Mouse (Mus musculus) R1 (cell line): Measurements from ENCODE around the gene Fam187a.

Experiments
- DNase-seq: peaks from one replicate; pipeline ENCODE4 v3.0.0-alpha.2; 2018; ENCODE audit warnings: low read depth, low spot score

The Fam187a gene

GRCm38 (mm10) chr11:102894716-102895115 is 9.7 kb downstream of the Fam187a start:
- DNase-seq, result no peak

- DNase-seq, result no peak
Observed at GRCm38 (mm10) chr11:102895779-102896178, 10.8 kb downstream of the Fam187a start.

- DNase-seq, result no peak
Observed at GRCm38 (mm10) chr11:102896641-102897040, 11.7 kb downstream of the Fam187a start.

GRCm38 (mm10) chr11:102898408-102898807 is 13.4 kb downstream of the Fam187a start:
- no peak for DNase-seq

DNA sequence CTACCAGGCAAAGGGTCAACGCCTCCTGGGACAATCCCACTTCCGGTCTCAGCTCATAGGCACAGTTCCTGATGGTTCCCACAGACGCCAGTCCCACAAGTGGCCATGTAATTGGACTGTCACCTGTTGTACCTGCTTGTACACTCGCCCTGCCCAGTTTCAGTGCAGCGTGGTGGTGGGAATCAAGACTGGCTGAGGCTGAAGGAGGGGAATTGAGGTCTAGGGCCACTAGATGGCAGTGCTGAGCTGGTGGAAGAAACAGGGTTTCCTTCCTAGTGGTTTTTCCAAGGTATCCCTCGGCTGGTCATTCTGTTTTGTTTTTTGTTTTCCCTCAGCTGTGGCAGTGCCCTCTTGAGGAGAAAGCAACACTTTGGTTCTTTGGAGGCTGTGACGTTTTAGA is 15.8 kb downstream of the Fam187a start, which contains the start of gene Gfap:
Gene Gfap (minus strand): TSS at position 150 of the 400 bp plus-strand sequence.
- peak; percentile 87 for DNase-seq

GRCm38 (mm10) chr11:102901199-102901598 is 16.2 kb downstream of the Fam187a start:
- DNase-seq, result no peak

DNA sequence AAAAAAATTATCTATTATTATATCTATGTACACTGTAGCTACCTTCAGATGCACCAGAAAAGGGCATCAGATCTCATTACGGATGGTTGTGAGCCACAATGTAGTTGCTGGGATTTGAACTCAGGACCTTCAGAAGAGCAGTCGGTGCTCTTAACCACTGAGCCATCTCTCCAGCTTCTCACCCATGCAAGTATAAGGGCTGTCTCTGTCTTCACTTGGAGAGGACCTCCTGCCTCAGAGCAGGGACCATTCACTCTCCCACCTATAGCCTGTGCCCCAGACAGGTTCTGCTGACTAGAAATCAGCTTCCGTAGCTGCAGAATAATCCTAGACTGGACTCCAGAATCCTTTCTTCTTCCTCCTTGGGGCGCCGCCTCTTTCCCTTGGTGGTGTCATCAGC is 17.1 kb downstream of the Fam187a start:
- no peak for DNase-seq

- no peak for DNase-seq
Observed at GRCm38 (mm10) chr11:102903654-102904053, 18.7 kb downstream of the Fam187a start.

DNA sequence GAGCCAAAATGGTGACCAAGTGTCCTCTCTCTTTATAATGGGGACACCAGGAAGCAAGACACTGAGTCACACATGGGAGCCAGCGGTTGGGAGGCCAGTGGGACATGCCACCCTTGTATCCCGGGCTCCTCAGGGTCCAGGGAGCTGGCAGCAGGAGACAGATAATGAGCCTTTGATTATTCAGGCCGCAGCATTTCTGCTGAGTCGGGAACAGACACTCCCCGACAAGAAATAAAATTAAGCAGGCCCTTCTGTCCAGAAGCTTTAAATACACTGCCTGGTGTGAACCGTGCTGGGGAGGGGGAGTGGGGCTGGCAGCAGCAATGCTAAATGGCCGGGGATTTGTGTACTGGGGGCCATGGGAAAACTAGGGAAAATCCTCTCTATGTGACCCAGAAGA is 26.4 kb downstream of the Fam187a start:
- DNase-seq, result no peak

GRCm38 (mm10) chr11:102915380-102915779 is 30.4 kb downstream of the Fam187a start:
- no peak for DNase-seq

DNA sequence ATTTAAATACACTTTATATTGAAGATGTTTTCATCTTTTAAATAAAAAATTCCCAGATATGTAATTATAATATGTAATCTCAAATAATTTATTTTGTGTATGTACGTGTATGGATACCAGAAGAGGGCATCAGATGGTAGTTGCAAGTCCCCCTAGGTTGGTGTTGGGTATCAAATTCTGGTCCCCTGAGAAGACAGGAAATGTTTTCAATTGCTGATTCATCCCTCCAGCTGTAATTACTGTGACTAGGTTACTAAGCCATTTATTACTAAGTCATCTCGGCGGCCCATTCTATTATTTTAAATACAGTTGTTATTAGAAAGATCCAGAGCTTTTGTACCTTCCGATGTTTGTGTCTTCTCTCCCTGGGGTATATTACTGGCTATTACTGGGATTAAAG is 33.1 kb downstream of the Fam187a start:
- DNase-seq, result no peak

DNA sequence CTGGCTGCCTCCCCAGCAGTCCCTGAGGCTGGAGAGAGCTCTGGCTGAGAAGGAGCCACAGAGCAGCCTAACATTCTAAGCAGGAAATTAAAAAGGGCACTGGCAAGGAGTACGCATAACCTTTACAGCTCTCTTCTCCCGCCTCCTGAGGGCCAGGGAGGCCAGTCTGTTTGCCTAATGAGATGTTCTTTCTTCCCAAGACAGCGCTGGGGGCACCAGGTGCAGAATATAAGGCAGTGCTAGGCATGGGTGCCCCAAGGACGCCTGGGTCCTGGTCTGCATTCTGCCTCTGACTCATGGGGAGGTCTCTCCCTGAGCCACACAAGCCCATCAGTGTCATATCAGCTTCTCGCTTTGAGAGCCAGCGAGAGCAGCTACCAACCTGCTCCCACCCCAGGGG is 36.5 kb downstream of the Fam187a start:
- DNase-seq, result no peak

GRCm38 (mm10) chr11:102924557-102925350 is 39.8 kb downstream of the Fam187a start, which contains the start of gene Kif18b:
Kif18b (minus strand) TSS chr11:102925124.
- peak; percentile 99 for DNase-seq

DNA sequence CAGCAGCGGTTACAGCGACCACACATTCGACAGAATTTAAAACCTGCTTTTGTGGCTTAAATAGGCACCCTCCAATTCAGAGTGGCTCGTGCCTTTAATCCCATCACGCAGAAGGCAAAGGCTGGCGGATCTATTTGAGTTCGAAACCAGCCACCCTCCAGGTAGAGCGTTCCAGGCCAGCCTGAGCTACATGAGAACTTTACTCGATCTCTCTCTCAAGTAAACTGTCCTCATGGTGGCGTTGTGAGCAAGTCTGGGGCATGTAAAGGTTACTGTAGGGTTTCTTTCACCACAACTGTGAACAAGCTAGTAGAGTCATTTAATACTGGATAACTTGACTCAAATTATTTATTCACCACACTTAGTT is 40.4 kb downstream of the Fam187a start:
- peak; percentile 91 for DNase-seq

- no peak for DNase-seq
Observed at GRCm38 (mm10) chr11:102930672-102931071, 45.7 kb downstream of the Fam187a start.

DNA sequence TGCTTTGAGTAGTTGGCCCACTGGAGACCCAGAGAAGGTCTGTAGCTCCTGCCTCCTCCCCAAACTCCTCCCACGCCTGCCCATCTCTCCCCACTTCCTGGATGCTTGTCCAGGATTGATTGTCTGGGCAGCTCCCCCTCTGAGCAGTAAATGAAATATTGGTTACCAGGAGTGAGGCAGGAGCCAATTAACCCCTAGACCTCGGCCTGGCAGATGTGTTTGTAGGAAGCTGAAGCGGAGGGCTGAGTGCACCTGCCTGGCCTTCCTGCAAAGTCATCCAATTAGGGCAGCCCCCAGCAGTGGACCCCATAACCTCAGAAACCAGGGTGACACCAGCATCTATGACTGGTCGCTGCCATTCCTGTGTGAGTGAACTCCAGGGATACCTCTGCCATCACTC is 51.3 kb downstream of the Fam187a start:
- no peak for DNase-seq
